Mouse (Mus musculus) urinary bladder, adult 18-20 months (tissue): ENCODE results near the gene Cd83.

Experiments used
- DNase-seq, 2 experiments: peaks; one replicate each; pipeline ENCODE4 v3.0.0; 2022; ENCODE audit warnings: low spot score in 2 of 2, mixed read lengths in 2 of 2

Cd83 gene

GRCm38 (mm10) chr13:43774605-43775426 is 9.8 kb upstream of the Cd83 start:
- DNase-seq = no peak

DNA sequence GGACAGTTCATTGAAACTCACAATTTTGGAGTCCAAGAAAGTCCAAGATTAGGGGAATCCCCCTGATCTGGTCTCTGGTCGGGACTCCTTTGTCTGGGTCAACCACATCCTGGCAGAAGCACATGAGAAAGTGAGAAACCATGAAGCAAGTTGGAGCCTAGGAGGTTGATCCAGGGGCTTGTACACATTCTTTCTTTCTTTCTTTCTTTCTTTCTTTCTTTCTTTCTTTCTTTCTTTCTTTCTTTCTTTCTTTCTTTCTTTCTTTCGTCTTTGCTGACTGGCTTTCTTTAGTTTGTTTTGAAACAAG is 9.2 kb upstream of the Cd83 start:
- DNase-seq = no peak

DNA sequence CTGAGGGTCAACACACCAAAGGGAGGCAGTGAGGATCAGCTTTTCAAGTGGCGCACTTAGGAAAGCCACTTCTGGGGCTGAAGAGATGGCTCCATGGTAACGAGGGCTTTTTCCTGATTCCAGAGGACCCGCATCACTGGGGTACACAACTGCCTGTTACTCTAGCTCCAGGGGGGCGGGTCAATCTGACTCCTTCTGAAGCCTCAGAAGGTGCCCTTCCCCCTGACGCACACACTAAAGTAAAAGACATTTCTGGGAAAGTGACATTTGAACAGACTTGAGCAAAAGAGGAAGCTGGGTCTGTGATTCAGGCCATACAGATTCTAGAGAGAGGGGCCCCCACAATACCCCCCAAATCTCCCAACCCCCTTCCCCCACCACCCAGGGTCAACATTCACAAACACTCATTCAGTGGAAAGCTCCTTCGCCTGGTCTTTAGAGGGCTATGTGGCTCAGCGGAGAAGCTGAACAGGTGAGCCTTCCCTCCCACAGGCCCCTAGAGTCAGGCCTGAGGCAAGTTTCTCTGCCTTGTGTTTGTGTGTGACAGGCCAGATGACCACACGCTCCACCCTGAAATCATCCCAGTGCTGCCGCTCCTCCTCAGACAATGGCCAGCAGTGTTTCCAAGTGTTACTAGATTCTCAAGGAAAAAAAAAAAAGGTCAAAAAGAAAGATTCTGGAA is 7.1 kb upstream of the Cd83 start:
- DNase-seq = no peak

DNA sequence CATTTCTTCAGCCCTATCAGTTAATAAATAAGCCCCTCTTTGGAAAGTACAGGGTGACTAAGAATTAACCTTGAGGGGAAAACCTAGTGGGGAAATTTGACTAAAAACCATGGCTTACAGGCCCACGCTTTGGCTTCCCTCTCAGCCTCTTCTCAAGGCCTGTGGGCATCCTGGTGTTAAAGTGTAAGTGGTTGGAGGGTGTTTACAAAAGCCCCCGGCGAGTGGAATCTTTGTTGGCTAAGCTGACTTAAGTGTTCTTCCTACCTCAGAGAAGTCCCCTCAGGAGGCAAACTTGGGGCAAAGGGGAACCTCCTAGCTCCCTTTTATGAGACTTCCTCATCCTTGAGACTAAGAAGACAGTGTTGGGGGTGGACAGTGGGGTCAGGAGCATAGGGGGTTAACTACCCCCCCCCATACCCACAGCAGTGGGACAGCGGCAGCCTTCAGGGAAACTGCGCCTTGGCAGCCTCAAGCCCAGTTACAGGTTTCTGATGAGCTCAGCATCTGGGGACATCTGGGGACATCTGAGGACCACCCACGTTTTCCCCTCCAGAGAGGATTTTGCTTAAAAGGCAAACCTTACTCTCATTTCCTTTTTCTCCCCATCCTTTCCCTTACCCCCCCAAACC is 6.4 kb upstream of the Cd83 start:
- DNase-seq = no peak

GRCm38 (mm10) chr13:43778971-43779370 is 5.6 kb upstream of the Cd83 start:
- DNase-seq = no peak

DNA sequence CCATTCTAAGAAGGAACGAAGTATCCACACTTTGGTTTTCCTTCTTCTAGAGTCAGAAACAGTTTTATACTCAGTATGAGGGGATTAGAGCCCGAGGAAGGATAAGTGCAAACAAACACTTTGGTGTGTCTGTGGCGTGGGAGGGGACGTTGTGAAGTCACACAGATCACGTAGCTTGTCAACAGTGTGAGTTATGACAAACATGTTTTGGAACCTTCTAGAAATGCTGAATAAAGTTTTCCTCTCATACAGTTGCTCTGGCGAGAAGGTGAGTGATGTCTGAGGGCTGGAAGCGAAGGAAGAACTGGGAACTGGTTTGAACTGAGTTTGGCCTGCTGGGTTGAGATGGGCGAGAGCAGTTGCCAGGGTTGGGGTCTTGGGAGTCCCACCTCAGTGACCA is 4.5 kb upstream of the Cd83 start:
- DNase-seq = no peak

DNA sequence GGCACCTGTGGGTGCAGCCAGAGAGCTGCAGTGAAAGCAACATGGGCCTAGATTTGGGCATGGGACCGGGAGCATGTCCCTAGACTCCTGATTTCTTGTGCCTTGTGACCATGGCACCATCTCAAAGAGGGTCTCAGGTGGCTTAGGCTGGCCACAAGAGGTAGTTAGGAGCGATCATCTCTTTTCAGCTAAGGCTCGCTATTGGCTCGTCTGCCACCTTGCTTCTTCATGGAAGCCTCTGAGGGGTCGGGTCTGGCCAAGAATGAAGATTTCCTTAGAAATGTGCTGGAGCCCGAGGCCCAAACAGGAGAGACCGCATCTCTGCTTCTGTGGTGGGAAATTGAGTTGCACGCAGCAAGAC is 1.1 kb downstream of the Cd83 start:
- no peak for DNase-seq

GRCm38 (mm10) chr13:43786171-43786795 is 1.7 kb downstream of the Cd83 start:
- no peak for DNase-seq

DNA sequence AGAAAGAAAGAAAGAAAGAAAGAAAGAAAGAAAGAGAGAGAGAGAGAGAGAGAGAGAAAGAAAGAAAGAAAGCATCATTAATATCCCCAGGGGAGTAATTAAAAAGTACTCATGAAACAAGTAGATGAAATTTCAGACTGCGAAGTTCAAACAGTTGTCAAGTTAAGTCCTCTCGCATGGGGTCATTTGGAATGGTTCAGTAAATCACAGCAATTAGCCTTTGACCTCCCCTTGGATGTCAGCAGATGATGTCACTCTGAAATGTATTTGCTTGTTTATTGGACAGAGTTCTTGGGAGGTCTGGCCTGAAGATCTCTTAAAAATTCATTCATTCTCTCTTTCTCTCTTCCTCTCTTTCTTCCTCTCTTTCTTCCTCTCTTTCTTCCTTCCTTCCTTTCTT is 2.7 kb downstream of the Cd83 start:
- DNase-seq = no peak

GRCm38 (mm10) chr13:43788071-43788470 is 3.5 kb downstream of the Cd83 start:
- DNase-seq = no peak

DNA sequence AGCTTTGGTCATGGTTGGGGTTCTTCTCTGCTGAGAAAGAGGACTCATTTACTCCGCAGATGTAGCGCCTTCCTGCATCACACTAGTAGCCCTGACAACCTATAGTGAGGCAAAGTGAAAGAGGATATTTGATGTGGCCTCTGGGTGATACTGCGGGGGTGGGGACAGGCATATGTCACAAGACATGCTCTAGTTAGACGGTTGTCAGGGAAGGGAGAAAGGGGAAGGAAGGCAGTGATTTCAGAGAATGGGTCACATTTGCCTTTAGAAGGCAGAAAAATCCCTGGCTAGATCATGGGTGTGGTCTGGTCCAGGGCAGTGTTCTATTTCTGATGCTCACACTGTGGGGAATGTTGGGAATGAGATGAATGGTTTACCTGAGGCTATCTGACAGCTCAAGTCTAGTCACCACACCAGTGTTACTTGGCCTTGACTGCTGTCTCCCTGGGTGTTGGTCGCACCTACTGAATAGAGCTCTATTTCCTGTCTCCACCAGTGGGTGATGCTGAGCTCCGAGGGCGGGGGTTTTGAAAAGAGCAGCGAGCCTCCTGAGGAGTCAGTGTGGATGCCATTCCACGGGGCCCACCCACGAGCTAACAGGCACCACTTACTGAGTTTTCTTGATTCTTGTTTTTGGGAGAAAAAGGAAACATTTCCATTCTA is 4.5 kb downstream of the Cd83 start:
- no peak for DNase-seq

GRCm38 (mm10) chr13:43790229-43791001 is 5.8 kb downstream of the Cd83 start:
- no peak for DNase-seq

- no peak for DNase-seq
These were observed 10.8 kb downstream of the Cd83 start for GRCm38 (mm10) chr13:43795334-43795733.

GRCm38 (mm10) chr13:43798655-43799054 is 14.1 kb downstream of the Cd83 start:
- no peak for DNase-seq

DNA sequence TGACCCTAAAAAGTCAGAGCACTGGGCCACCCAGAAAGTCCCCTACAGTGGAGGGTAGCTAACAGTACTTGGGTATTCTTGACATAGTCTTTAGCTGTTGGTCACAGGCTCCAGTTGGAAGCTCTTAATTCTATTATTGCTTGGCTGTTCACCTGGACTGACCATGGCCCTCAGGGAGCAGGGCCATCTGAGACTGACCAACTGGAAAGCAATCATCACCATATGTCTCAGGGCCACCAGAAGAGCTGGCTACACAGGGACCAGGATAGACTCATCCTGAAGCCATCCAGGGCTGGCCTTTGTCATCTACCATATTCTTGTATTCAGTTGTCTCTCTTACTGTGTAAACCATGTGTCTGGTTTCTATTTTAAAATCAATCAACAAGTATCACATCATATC is 15.6 kb downstream of the Cd83 start:
- no peak for DNase-seq

- no peak for DNase-seq
These were observed 17.4 kb downstream of the Cd83 start for GRCm38 (mm10) chr13:43801961-43802360.

GRCm38 (mm10) chr13:43802361-43803137 is 18.0 kb downstream of the Cd83 start:
- no peak for DNase-seq

GRCm38 (mm10) chr13:43804648-43805047 is 20.1 kb downstream of the Cd83 start:
- DNase-seq = no peak

DNA sequence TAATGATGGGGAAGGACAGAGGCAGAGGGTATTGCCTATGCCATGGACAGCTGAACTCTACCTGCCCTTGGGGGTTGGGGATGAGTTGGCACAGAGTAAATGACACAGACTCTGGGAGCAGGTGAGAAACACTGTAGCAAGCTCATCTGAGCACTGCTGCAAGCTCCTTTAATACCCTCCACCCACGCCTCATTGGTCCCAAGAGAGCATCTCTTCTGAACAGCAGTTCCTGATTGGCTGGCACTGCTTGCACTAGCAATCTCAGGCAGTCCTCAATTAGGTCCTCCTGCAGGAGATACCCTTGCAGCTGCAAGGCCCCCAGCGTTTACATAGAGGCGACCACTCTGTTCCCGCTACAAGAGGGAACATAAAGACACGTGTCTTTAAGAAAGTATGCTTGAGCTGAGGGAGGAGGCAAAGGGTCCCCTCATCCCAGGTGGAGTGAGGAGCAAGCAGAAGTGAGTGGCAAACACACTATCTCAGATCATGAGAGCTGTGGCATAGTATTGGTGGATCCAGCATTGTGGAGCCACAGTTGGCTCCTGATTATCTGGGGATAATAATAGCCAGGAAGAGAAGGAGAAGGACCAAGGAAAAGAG is 20.7 kb downstream of the Cd83 start:
- no peak for DNase-seq
